Mouse (Mus musculus): ENCODE measurements around the gene Abr.

DNA sequence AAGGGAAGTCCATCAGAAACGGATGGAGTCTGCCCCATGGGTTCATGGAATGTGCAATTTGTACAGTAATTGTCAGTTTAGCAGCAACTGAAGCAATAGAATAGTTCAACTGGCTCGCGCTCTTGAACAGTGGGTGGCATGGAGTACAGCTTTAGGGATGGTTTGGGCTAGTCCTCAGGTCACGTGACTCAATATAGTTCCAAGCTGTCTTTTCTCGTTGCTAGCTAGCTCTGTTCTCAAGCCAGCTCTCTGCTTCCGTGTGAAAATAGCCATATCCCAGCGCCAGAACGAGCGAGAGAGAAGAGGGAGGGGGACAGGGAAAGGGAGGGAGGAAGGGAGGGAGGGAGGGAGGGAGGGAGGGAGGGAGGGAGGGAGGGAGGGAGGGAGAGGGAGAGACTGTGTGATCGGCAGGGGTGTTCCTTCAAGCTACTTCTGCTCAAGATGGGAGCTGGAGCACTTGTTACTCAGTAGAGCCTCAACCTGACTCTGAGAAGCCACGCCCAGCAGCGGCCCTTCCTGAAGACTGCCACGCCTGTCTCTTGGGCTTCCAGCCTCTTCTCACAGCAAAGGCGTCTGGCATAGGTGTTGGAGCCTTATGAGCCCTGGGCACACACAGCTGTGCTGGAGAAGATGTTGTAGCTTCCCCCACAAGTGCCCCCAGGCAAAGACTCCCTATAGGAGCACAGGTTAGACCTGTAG is 28.9 kb upstream of the Abr start:
- TF ChIP-seq USF1 (IDR thresholded peaks at IDR 0.05; ENCODE audit: low read depth): peak; percentile 28
- no peak for TF ChIP-seq E2F4 (IDR thresholded peaks at IDR 0.05; ENCODE audit: insufficient read depth)
- TF ChIP-seq POLR2A (IDR thresholded peaks at IDR 0.05; ENCODE audit: insufficient read length, low read depth): no peak
